Mouse (Mus musculus) brain, embryonic 14.5 days (tissue): ENCODE measurements around the gene Calu.
"Not testable (repeated sequence)": the region's sequence is repeated elsewhere in the genome, so short reads cannot be mapped to it uniquely, and the experiment has no call there.

Source experiments
- CTCF ChIP-seq: fragments of 200-500 bp; IDR thresholded peaks from 2 replicates; pipeline ENCODE4 v1.5.1; 2012; ENCODE audit warnings: inconsistent platforms, mild to moderate bottlenecking, moderate library complexity, borderline replicate concordance; ENCODE audit not compliant: insufficient read depth, insufficient read length; ENCODE audit errors: extremely low read depth
- POLR2A ChIP-seq: fragments of 200-500 bp; IDR thresholded peaks from 2 replicates; pipeline ENCODE4 v1.6.1; 2012; ENCODE audit warnings: mild to moderate bottlenecking, inconsistent platforms, borderline replicate concordance; ENCODE audit not compliant: poor library complexity, insufficient read depth, insufficient read length, severe bottlenecking; ENCODE audit errors: extremely low read depth

GRCm38 (mm10) chr6:29390500-29390899 lies 42.6 kb downstream of the Calu start:
- not testable (repeated sequence) for TF ChIP-seq POLR2A, CTCF
